ENCODE assay signal across 9 mouse cellular contexts in the genomic region with DNA sequence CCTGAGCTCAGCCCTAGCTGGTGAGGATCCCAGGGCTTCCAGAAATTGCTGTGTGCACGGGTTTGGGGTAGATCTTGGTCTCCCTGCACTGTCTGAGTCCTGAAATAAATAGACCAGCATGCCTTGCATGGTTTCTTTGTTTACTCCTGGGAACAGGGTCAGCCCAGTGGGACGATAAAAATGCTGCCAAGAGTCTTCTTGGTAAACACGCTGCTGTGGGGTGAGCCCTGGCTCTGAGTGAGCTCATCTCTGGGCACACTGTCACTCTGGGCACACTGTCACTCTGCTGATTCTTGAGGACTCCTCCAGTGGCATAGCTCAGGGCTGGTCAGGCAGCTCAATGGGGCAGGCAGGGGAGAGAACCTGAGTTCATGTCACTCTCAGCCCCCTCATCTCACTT. TPM values are rescaled to one million over a fixed set of nuclear protein-coding genes. Genes with fewer than 3 reads are reported as not detected.
DNase-seq lines count a peak whose midpoint lies in the region; ATAC-seq and TF ChIP-seq lines count a peak whose summit lies in the region.
"Had no signal": no experiment of that assay in that cellular context is flagged by ENCODE, and none has a peak within 500 bp of the region (broad histone marks: within the 10 kb centered on the region; RNA-seq: fewer than 3 reads in every experiment).

No protein-coding gene starts in this region.

- no peak for ATAC-seq in embryonic facial prominence, embryonic 13.5 days (ENCODE audit: insufficient number of reproducible peaks, insufficient read depth, low FRiP score, low TSS enrichment, low read depth)
- 0 out of 2 replicates have a peak, but pooled peaks have one; percentile 7 for ATAC-seq in hindbrain, embryonic 15.5 days (ENCODE audit: low FRiP score, low read depth)
- ATAC-seq in hindbrain, embryonic 11.5 days (ENCODE audit: low FRiP score), result no peak
- no peak for ATAC-seq in monocyte, adult 5-6 weeks (replicated peaks; ENCODE audit: insufficient number of reproducible peaks, low FRiP score, low TSS enrichment, poor library complexity, severe bottlenecking)

- H3K27ac ChIP-seq in embryonic facial prominence, embryonic 13.5 days, result no peak overlapping the region
- no peak overlapping the region for H3K27ac ChIP-seq in embryonic facial prominence, embryonic 10.5 days (replicated peaks)
- no peak overlapping the region for H3K27ac ChIP-seq in hindbrain, embryonic 15.5 days (replicated peaks)
- H3K27ac ChIP-seq in hindbrain, embryonic 11.5 days (ENCODE audit: low read depth, low read length), result no peak overlapping the region
- H3K27ac ChIP-seq in kidney, adult 2 months (ENCODE audit: insufficient read depth, low read depth, low read length), result no peak overlapping the region

- no peak overlapping the region for H3K4me3 ChIP-seq in embryonic facial prominence, embryonic 13.5 days
- no peak overlapping the region for H3K4me3 ChIP-seq in embryonic facial prominence, embryonic 10.5 days
- H3K4me3 ChIP-seq in hindbrain, embryonic 15.5 days, result no peak overlapping the region
- no peak overlapping the region for H3K4me3 ChIP-seq in hindbrain, embryonic 11.5 days (ENCODE audit: low read depth, low read length)
- H3K4me3 ChIP-seq in kidney, adult 2 months (ENCODE audit: insufficient read depth, low read depth, low read length), result no peak overlapping the region

- WGBS in embryonic facial prominence, embryonic 13.5 days, result 51% methylated on average over 3 of the region's 3 CpGs
- WGBS in embryonic facial prominence, embryonic 10.5 days, result 61% methylated on average over 3 of the region's 3 CpGs
- WGBS in hindbrain, embryonic 15.5 days, result 34% methylated on average over 3 of the region's 3 CpGs
- WGBS in hindbrain, embryonic 11.5 days, result 42% methylated on average over 3 of the region's 3 CpGs
- 47% methylated on average over 3 of the region's 3 CpGs for WGBS in kidney, adult 2 months

- H3K27me3 ChIP-seq in embryonic facial prominence, embryonic 13.5 days, result no peaks in the 10 kb centered on the region
- 0 out of 2 replicates have a peak, but pooled peaks cover 4% of the 10 kb centered on the region for H3K27me3 ChIP-seq in embryonic facial prominence, embryonic 10.5 days (replicated peaks; ENCODE audit: low read depth, poor library complexity, severe bottlenecking)
- H3K27me3 ChIP-seq in hindbrain, embryonic 15.5 days, result no peaks in the 10 kb centered on the region
- 0 out of 2 replicates have a peak, but pooled peaks cover 2% of the 10 kb centered on the region for H3K27me3 ChIP-seq in hindbrain, embryonic 11.5 days (ENCODE audit: control insufficient read depth, insufficient read depth, low read length)
- H3K27me3 ChIP-seq in kidney, adult 2 months (replicated peaks; ENCODE audit: control insufficient read depth, insufficient read depth, low read length), result no peaks in the 10 kb centered on the region

- H3K9me3 ChIP-seq in embryonic facial prominence, embryonic 13.5 days, result no peaks in the 10 kb centered on the region
- H3K9me3 ChIP-seq in embryonic facial prominence, embryonic 10.5 days, result no peaks in the 10 kb centered on the region
- no peaks in the 10 kb centered on the region for H3K9me3 ChIP-seq in hindbrain, embryonic 15.5 days
- no peaks in the 10 kb centered on the region for H3K9me3 ChIP-seq in hindbrain, embryonic 11.5 days (ENCODE audit: control insufficient read depth, low read length)

- H3K4me2 ChIP-seq in embryonic facial prominence, embryonic 13.5 days, result no peak overlapping the region
- H3K4me2 ChIP-seq in hindbrain, embryonic 15.5 days, result no peak overlapping the region
- H3K4me2 ChIP-seq in hindbrain, embryonic 11.5 days (replicated peaks; ENCODE audit: low read depth, low read length), result no peak overlapping the region

- H3K36me3 ChIP-seq in embryonic facial prominence, embryonic 13.5 days, result no peaks in the 10 kb centered on the region
- no peaks in the 10 kb centered on the region for H3K36me3 ChIP-seq in embryonic facial prominence, embryonic 10.5 days (replicated peaks)
- H3K36me3 ChIP-seq in hindbrain, embryonic 15.5 days, result no peaks in the 10 kb centered on the region
- no peaks in the 10 kb centered on the region for H3K36me3 ChIP-seq in hindbrain, embryonic 11.5 days (ENCODE audit: control insufficient read depth, insufficient read depth, low read length)
- no peaks in the 10 kb centered on the region for H3K36me3 ChIP-seq in kidney, adult 2 months (ENCODE audit: control insufficient read depth, insufficient read depth, low read length)

- H3K4me1 ChIP-seq in embryonic facial prominence, embryonic 13.5 days, result no peaks in the 10 kb centered on the region
- H3K4me1 ChIP-seq in embryonic facial prominence, embryonic 10.5 days, result 0 out of 2 replicates have a peak, but pooled peaks cover 10% of the 10 kb centered on the region
- peaks cover 2% of the 10 kb centered on the region; the same call in 1 of the 2 replicates for H3K4me1 ChIP-seq in hindbrain, embryonic 15.5 days (replicated peaks)
- peaks cover 3% of the 10 kb centered on the region; the same call in 1 of the 2 replicates for H3K4me1 ChIP-seq in hindbrain, embryonic 11.5 days (replicated peaks; ENCODE audit: control insufficient read depth, insufficient read depth, low read length)
- no peaks in the 10 kb centered on the region for H3K4me1 ChIP-seq in kidney, adult 2 months (ENCODE audit: control insufficient read depth, insufficient read depth, low read length)

- no peak for DNase-seq in embryonic facial prominence, embryonic 10.5 days (ENCODE audit: low spot score)
- DNase-seq in hindbrain, embryonic 11.5 days (ENCODE audit: low spot score), result no peak
- peak; percentile 6 for DNase-seq in ovary, adult 18-20 months (ENCODE audit: low spot score)
- DNase-seq in ovary, postnatal 14 days (ENCODE audit: low spot score), result no peak
- no peak for DNase-seq in kidney, adult 2 months
- DNase-seq: kidney, adult 8-10 months had no signal

- TF ChIP-seq POLR2A in kidney, adult 2 months (IDR thresholded peaks at IDR 0.05; ENCODE audit: low read depth, low read length), result no peak

- TF ChIP-seq CTCF in kidney, adult 2 months (conservative IDR thresholded peaks at IDR 0.05; ENCODE audit: insufficient read depth, insufficient read length, low read depth, low read length), result no peak

- H3K9ac ChIP-seq in embryonic facial prominence, embryonic 13.5 days, result 0 out of 2 replicates have a peak overlapping the region, but pooled peaks have one; percentile 21
- no peak overlapping the region for H3K9ac ChIP-seq in hindbrain, embryonic 15.5 days
- H3K9ac ChIP-seq in hindbrain, embryonic 11.5 days (ENCODE audit: low read depth, low read length), result no peak overlapping the region

RNA-seq across cellular contexts. Expression of a gene that starts 36.9 kb away (rescaled TPM):
- polyA plus RNA-seq in embryonic facial prominence, embryonic 13.5 days (2015; fragmentation: Nextera tagmentation; extraction: Ambion mirVana), result 18.1 and 20.9 TPM in 2 replicates
- 26.6 and 26.8 TPM in 2 replicates for polyA plus RNA-seq in embryonic facial prominence, embryonic 10.5 days (2016; fragmentation: Nextera tagmentation; extraction: Ambion mirVana)
- polyA plus RNA-seq in hindbrain, embryonic 15.5 days (2015; fragmentation: Nextera tagmentation; extraction: Ambion mirVana), result 67.5 and 73.2 TPM in 2 replicates
- polyA plus RNA-seq in hindbrain, embryonic 11.5 days (2014; fragmentation: Nextera tagmentation; extraction: Ambion mirVana), result 55.7 and 58.2 TPM in 2 replicates
- polyA plus RNA-seq in kidney, adult 2 months (2012; rRNA removed), result 17.2 and 19.7 TPM in 2 replicates
- total RNA-seq in monocyte, adult 5-6 weeks (2017), result 0.86 to 1.9 TPM (median 1.3 TPM) in 3 replicates
